Mouse (Mus musculus): Measurements from ENCODE around the gene Olfr1044. TPM values are rescaled to one million over a fixed set of nuclear protein-coding genes. Genes with fewer than 3 reads are reported as not detected.
"Not testable (repeated sequence)": the region's sequence is repeated elsewhere in the genome, so short reads cannot be mapped to it uniquely, and the experiment has no call there.

Gene Olfr1044
- not detected in 2 replicates for polyA plus RNA-seq (2015; fragmentation: Nextera tagmentation; extraction: Ambion mirVana)

DNA sequence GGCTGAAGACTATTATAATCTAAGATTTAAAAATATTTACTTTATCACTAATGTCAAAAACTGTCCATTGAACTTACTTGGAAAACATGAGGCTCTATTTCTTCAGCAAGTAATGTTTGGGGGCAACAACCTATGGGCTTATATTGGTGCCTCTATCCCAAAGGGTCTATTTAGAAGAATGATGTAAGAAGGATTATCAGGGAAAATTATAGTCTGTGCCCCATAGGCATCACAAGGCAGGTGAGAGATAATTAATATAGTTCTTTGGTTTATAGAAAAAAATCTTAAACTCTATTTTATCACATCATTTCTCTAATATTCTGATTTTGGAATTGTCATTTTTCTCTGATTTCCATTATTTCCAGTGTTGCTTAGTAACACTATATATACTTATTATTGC, at the start of gene Olfr1044:
Gene Olfr1044 (minus strand): TSS at position 101 of the 400 bp plus-strand sequence.
- no peaks in the 10 kb centered on the region for H3K9me3 ChIP-seq (replicated peaks; ENCODE audit: low read length)
- TF ChIP-seq CTCF (IDR thresholded peaks at IDR 0.05; ENCODE audit: low read depth): no peak
- no peak within 1 kb of the TSS for H3K9ac ChIP-seq (ENCODE audit: low read depth, low read length)
- no peaks in the 10 kb centered on the region for H3K36me3 ChIP-seq (ENCODE audit: insufficient read depth, low read length)
- no peaks in the 10 kb centered on the region for H3K4me1 ChIP-seq (replicated peaks; ENCODE audit: insufficient read depth, low read length)
- no peak within 1 kb of the TSS for H3K27ac ChIP-seq
- ATAC-seq (replicated peaks; ENCODE audit: low FRiP score, low read depth): no peak
- DNase-seq (ENCODE audit: low spot score): no peak
- no peak within 1 kb of the TSS for H3K4me2 ChIP-seq (ENCODE audit: low read length)
- no peak within 1 kb of the TSS for H3K4me3 ChIP-seq (replicated peaks; ENCODE audit: low read depth, low read length)
- no peaks in the 10 kb centered on the region for H3K27me3 ChIP-seq (ENCODE audit: insufficient read depth, low read length)

DNA sequence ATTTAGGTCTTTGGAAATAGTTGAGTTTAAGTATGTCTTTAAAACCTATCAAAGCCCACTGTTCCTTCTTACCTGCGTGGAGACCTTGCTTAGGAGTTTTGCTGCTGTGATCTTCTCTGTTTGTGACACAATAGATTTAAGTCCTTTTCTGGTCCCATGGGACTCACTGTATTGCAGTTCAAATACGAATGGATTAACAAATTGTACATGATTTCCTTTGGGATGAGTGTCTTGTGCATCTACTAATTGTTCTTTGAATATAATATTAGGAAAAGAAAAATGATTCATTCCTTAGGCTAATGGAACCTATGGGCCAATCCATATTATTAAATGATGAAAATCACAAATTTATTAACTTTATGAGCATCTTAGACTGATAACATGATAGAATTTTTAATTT, 41.6 kb upstream of the Olfr1044 start, which contains the start of gene Olfr1046:
Gene Olfr1046 (minus strand): TSS at position 101 of the 400 bp plus-strand sequence.
- no peaks in the 10 kb centered on the region for H3K9me3 ChIP-seq (replicated peaks; ENCODE audit: low read length)
- TF ChIP-seq CTCF (IDR thresholded peaks at IDR 0.05; ENCODE audit: low read depth): no peak
- 74% methylated on average over 2 of the region's 2 CpGs for WGBS
- H3K4me2 ChIP-seq (ENCODE audit: low read length): no peak within 1 kb of the TSS
- no peak for DNase-seq (ENCODE audit: low spot score)
- no peaks in the 10 kb centered on the region for H3K4me1 ChIP-seq (replicated peaks; ENCODE audit: insufficient read depth, low read length)
- H3K9ac ChIP-seq (ENCODE audit: low read depth, low read length): no peak within 1 kb of the TSS
- no peaks in the 10 kb centered on the region for H3K27me3 ChIP-seq (ENCODE audit: insufficient read depth, low read length)
- no peaks in the 10 kb centered on the region for H3K36me3 ChIP-seq (ENCODE audit: insufficient read depth, low read length)
- H3K4me3 ChIP-seq (replicated peaks; ENCODE audit: low read depth, low read length): no peak within 1 kb of the TSS
- ATAC-seq (replicated peaks; ENCODE audit: low FRiP score, low read depth): no peak
- H3K27ac ChIP-seq: no peak within 1 kb of the TSS

DNA sequence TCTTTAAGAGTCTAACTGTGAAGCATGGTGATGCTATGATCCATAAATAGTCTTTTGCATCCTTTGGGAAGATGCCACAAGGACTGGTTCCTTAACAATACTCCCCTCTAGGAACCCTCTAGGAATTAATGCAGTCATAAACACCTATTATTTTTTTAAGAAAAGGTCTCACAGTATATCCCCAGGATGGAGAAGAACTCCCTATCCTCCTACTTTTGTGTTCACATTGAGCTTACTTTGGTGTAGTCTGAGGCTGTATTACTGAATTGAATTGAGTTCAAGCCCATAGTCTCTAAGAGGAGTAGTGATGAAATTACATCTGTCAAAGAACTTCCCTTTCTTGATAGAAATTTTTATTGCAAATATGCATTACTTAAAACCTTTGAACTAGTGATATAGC, 25.3 kb upstream of the Olfr1044 start, which contains the start of gene Olfr1045:
Gene Olfr1045 (minus strand): TSS at position 101 of the 400 bp plus-strand sequence.
- H3K9me3 ChIP-seq (replicated peaks; ENCODE audit: low read length): no peaks in the 10 kb centered on the region
- H3K27me3 ChIP-seq (ENCODE audit: insufficient read depth, low read length): no peaks in the 10 kb centered on the region
- no peak within 1 kb of the TSS for H3K4me3 ChIP-seq (replicated peaks; ENCODE audit: low read depth, low read length)
- no peaks in the 10 kb centered on the region for H3K36me3 ChIP-seq (ENCODE audit: insufficient read depth, low read length)
- no peak for TF ChIP-seq CTCF (IDR thresholded peaks at IDR 0.05; ENCODE audit: low read depth)
- no peak within 1 kb of the TSS for H3K27ac ChIP-seq
- no peak within 1 kb of the TSS for H3K9ac ChIP-seq (ENCODE audit: low read depth, low read length)
- ATAC-seq (replicated peaks; ENCODE audit: low FRiP score, low read depth): no peak
- no peak for DNase-seq (ENCODE audit: low spot score)
- H3K4me1 ChIP-seq (replicated peaks; ENCODE audit: insufficient read depth, low read length): no peaks in the 10 kb centered on the region
- H3K4me2 ChIP-seq (ENCODE audit: low read length): no peak within 1 kb of the TSS

DNA sequence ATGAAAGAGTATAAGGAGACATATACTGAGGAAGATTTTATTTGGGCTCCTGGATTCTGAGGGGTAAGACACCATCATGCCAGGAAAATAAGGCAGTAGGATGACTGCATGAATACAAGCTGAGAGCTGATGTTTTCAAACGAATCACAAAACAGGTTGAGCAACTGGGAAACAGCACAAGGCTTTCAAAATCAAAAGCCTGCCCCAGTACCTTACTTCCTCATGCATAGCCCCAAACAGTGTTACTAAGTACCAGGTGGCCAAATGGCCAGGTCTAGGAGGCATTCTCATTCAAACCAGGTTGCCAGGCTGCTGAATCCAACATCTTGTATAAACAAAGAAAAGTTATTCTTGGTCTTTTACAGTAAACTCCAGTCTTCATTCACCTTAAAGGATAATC, 18.2 kb upstream of the Olfr1044 start:
- Histone ChIP-seq H3K4me3 (replicated peaks; ENCODE audit: low read depth, low read length) (no peak overlapping the region), H3K27me3 (ENCODE audit: insufficient read depth, low read length) (no peaks in the 10 kb centered on the region), H3K36me3 (ENCODE audit: insufficient read depth, low read length) (no peaks in the 10 kb centered on the region), H3K4me1 (replicated peaks; ENCODE audit: insufficient read depth, low read length) (no peaks in the 10 kb centered on the region), H3K27ac (no peak overlapping the region), H3K9me3 (replicated peaks; ENCODE audit: low read length) (no peaks in the 10 kb centered on the region), H3K9ac (ENCODE audit: low read depth, low read length) (no peak overlapping the region), H3K4me2 (ENCODE audit: low read length) (no peak overlapping the region)
- TF ChIP-seq CTCF (IDR thresholded peaks at IDR 0.05; ENCODE audit: low read depth): no peak
- 48% methylated on average over 1 of the region's 1 CpGs for WGBS
- ATAC-seq (replicated peaks; ENCODE audit: low FRiP score, low read depth) (no peak), DNase-seq (ENCODE audit: low spot score) (no peak)

DNA sequence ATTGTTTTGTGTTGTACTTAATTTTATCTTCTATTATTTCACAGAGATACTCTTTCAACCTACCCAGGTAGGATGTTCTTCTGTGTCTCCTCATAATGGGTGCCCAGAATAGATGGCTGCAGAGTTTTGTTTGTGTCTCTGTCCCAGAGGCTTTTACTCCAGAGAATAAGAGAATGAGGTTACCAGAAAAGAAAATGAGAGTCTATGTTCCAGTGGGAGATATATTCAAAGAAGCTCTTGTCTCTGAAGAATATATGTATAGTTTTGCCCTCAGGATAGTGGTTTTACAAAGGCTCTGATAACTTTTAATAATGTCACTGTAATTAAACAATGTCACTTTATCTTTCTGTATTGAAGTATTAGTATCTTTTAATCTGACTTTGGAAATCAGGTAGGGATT, 8.0 kb upstream of the Olfr1044 start, which contains the start of gene Olfr52:
Gene Olfr52 (minus strand): TSS at position 101 of the 400 bp plus-strand sequence.
- H3K4me1 ChIP-seq (replicated peaks; ENCODE audit: insufficient read depth, low read length): no peaks in the 10 kb centered on the region
- DNase-seq (ENCODE audit: low spot score) (no peak), ATAC-seq (replicated peaks; ENCODE audit: low FRiP score, low read depth) (no peak)
- no peak within 1 kb of the TSS for H3K27ac ChIP-seq
- H3K36me3 ChIP-seq (ENCODE audit: insufficient read depth, low read length): no peaks in the 10 kb centered on the region
- no peaks in the 10 kb centered on the region for H3K27me3 ChIP-seq (ENCODE audit: insufficient read depth, low read length)
- H3K4me3 ChIP-seq (replicated peaks; ENCODE audit: low read depth, low read length): no peak within 1 kb of the TSS
- no peaks in the 10 kb centered on the region for H3K9me3 ChIP-seq (replicated peaks; ENCODE audit: low read length)
- no peak within 1 kb of the TSS for H3K4me2 ChIP-seq (ENCODE audit: low read length)
- no peak within 1 kb of the TSS for H3K9ac ChIP-seq (ENCODE audit: low read depth, low read length)
- TF ChIP-seq CTCF (IDR thresholded peaks at IDR 0.05; ENCODE audit: low read depth): no peak

DNA sequence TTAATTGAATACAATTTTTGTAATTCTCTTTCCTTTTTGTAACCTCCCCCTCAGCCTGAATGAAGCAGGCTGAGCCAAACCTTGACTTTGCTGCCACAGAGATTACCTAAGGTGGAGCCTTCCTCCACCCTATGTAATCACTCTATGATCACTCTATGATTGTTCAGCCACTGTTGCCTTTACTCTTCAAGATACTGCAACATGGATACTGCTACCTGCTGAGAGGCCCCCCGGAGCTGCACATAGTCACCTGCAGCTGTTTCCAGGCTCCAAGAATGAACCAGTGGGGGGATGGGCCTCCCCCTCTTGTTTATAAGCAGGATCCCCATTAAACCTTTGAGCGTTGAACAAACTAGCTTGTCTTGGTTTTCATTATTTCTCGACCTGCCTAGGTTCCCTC, 2.3 kb upstream of the Olfr1044 start:
- Histone ChIP-seq H3K4me3 (replicated peaks; ENCODE audit: low read depth, low read length) (no peak overlapping the region), H3K9me3 (replicated peaks; ENCODE audit: low read length) (no peaks in the 10 kb centered on the region), H3K36me3 (ENCODE audit: insufficient read depth, low read length) (no peaks in the 10 kb centered on the region), H3K4me2 (ENCODE audit: low read length) (no peak overlapping the region), H3K4me1 (replicated peaks; ENCODE audit: insufficient read depth, low read length) (no peaks in the 10 kb centered on the region), H3K27me3 (ENCODE audit: insufficient read depth, low read length) (no peaks in the 10 kb centered on the region), H3K9ac (ENCODE audit: low read depth, low read length) (no peak overlapping the region), H3K27ac (no peak overlapping the region)
- WGBS: 76% methylated on average over 3 of the region's 3 CpGs
- no peak for DNase-seq (ENCODE audit: low spot score)
- ATAC-seq (replicated peaks; ENCODE audit: low FRiP score, low read depth): no peak
- no peak for TF ChIP-seq CTCF (IDR thresholded peaks at IDR 0.05; ENCODE audit: low read depth)

DNA sequence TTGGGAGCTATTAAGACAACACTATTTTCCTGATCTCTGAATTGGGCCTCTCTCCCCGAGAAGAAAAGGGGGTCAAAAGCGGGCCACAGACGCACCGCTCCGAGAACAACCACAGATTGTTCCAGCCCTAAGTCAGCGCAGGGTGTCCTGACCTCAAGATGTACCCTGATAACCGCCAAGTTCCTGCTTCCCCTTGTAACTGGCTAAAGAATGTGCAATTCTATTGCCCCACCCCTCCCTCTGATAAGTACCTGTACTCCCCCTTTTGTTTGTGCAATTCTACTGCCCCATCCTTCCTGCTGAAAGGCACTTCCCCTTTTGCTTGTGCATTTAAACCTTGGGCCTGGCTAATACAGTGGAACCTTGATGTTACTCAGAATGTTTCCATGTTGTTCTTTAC, 2.2 kb downstream of the Olfr1044 start:
- not testable (repeated sequence) for H3K27me3 ChIP-seq (ENCODE audit: insufficient read depth, low read length); H3K9me3 ChIP-seq (replicated peaks; ENCODE audit: low read length); H3K4me3 ChIP-seq (replicated peaks; ENCODE audit: low read depth, low read length); ATAC-seq (replicated peaks; ENCODE audit: low FRiP score, low read depth); H3K27ac ChIP-seq; H3K4me1 ChIP-seq (replicated peaks; ENCODE audit: insufficient read depth, low read length); H3K9ac ChIP-seq (ENCODE audit: low read depth, low read length); DNase-seq (ENCODE audit: low spot score); H3K4me2 ChIP-seq (ENCODE audit: low read length); H3K36me3 ChIP-seq (ENCODE audit: insufficient read depth, low read length)
- 78% methylated on average over 7 of the region's 7 CpGs for WGBS
